Mouse (Mus musculus): ENCODE results near the gene Ttc3.

The Ttc3 gene

GRCm38 (mm10) chr16:94504192-94504591 is 133.8 kb downstream of the Ttc3 start:
- CTCF ChIA-PET = interaction anchor here (0.6 kb wide), 1 partner anchor 190 kb away, joined by 14 read pairs; no protein-coding TSS in a partner anchor

DNA sequence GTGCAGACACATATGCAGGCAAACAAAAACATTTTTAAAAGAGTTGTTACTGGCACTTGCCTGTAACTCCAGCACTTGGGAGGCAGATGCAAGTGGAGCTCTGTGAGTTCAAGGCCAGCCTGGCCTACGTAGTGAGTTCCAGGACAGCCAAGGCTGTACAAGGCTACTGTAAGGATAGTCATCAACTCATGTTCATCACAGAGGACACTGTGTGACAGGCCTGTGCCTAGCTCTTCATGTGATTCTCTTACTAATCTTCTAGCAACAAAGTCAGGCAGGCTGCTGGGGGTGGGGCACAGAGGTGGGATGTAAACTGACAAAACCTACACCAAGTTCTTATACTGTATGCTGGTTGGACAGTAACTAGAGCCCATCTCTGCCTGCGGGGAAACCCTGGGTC is 136.7 kb downstream of the Ttc3 start:
- CTCF ChIA-PET = no interaction called here

GRCm38 (mm10) chr16:94508769-94509168 is 138.4 kb downstream of the Ttc3 start:
- CTCF ChIA-PET = no interaction called here

GRCm38 (mm10) chr16:94509983-94510382 is 139.6 kb downstream of the Ttc3 start:
- CTCF ChIA-PET = no interaction called here

DNA sequence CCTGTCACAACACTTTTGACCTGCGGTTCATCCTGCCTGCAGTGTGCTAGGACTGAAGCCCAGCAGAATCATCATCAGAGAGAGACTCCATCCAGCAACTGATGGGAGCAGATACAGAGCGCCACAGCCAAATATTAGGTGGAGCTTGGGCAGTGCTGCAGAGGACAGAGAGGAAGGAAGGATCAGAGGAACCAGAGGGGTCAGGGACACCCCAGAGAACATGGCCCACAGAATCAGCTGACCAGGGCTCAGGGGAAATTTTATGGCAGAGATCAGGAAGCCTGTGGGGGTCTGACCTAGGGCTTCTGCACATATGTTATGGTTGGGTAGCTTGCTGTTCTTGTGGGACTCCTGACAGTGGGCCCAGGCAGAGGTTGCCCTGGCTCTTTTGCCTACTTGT is 147.2 kb downstream of the Ttc3 start:
- CTCF ChIA-PET = no interaction called here

Data from spleen, embryonic (tissue).